Mouse (Mus musculus): ENCODE results near the gene Ppp1r13b. TPM values are rescaled to one million over a fixed set of nuclear protein-coding genes. Genes with fewer than 3 reads are reported as not detected.
"Not testable (repeated sequence)": the region's sequence is repeated elsewhere in the genome, so short reads cannot be mapped to it uniquely, and the experiment has no call there.

Ppp1r13b gene
- 10 to 100 TPM; 21.1 to 21.5 TPM for total RNA-seq (2021)
- long read RNA-seq, experiment 1, full-length matches to known transcripts = 13 of 33 reads
- long read RNA-seq, experiment 1, partial matches to known transcripts = 11 of 33 reads
- long read RNA-seq, experiment 1, other reads (novel, unspliced or antisense) = 9 of 33 reads
- long read RNA-seq, experiment 2, partial matches to known transcripts = 9 of 22 reads
- long read RNA-seq, experiment 2, other reads (novel, unspliced or antisense) = 13 of 22 reads

DNA sequence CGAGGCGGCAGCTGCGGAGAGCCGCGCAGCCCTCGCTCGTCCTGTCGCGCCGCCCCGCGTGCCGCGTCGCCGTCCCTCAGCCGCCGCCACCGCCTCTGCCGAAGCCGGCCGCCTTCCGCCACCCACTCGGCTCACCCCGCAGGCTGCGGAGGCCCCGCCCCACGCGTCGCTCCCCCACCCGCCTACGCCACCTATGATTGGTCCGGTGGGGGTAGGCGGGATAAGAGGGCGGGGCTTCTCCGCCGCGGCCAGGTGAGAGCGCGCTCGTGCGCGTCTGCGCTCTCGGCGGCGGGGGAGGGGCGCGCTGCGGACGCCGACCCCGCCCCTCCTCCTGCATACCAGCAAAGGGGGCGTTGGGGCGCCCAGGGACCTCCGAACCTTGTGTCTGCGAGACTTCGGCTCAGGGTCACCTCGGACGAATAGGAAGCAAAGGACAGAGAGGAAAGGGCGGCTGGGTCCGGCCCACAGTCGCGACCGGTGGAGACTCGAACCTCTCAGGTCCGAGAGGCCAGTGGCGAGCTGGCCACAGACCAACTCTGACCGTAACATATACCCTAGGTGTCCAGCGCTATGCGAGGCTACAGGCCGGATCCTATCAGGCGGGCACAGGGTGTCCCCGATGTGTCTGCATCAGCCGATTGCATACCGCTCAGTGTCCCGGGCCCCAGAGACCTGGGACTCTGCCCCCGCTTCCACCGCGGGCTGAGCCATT, at the start of gene Ppp1r13b:
Ppp1r13b (minus strand) TSS at position 141 of the 712 bp plus-strand sequence.
- intact Hi-C loops (cut with DNase I) = loop anchor here (2.0 kb wide), 2 partner anchors 29 to 37 kb away; no protein-coding TSS in a partner anchor
- DNase-seq = peak; percentile 92 to 93

DNA sequence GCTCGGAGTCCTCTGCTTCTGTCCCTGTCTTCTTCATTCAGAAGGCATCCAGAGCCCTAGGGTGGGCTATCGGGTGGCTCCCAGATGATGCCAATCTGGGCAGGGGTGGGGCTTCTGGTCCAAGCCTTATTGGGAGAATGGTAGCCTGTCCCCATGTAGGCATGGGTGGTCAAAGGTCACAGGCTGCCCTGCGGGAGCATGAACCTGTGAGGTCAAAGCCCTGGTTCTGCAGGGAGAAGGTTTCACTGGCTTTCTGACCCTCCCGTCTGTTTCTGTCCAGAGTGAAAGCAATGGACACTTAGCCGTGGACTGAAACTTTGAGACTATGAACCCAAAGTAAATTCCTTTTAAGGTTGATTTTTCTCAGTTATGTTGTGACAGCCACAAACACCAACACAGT, 48.3 kb upstream of the Ppp1r13b start:
- intact Hi-C loops (cut with DNase I) = loop anchor here (5.0 kb wide), 1 partner anchor 289 kb away; no protein-coding TSS in a partner anchor
- no peak for DNase-seq

DNA sequence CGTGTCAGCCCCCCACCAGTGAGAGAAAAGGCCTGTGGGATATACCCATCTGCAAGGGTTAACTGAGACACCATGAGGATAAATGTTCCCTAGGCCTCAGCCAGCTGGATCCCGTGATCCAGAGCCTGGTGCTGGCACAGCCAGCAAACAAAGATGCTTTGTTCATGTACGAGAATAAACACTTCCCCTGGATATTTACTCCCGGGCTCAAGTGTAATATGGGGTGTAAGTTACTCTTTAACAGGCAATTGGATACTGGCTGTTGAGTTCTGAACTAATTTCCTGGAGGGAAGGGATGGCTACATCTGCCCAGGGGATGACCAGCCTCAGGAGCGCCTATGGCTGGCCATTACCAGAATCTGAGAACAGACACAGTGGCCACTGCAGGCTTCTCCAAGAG, 43.8 kb upstream of the Ppp1r13b start:
- intact Hi-C loops (cut with DNase I) = no loop called here
- no peak for DNase-seq

DNA sequence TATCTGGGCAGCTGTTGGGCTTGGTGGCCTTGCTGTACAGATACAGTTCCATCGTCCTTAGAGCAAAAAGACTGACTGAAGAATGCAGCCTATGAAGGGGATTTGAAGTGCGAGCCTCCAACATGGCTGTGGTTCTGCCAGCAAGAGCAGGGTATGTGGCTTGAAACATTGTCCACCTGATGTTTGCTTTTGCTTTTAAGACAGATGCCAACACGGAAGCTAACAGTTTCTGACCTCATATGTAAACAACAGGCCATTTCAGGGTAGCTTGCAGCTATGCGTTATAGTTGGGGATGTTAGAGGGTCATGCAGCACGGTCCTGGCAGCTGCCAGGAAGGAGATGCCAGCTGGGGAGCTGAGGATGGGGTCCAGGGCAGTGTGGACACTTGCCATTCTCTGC, 42.6 kb upstream of the Ppp1r13b start:
- intact Hi-C loops (cut with DNase I) = no loop called here
- DNase-seq = no peak

DNA sequence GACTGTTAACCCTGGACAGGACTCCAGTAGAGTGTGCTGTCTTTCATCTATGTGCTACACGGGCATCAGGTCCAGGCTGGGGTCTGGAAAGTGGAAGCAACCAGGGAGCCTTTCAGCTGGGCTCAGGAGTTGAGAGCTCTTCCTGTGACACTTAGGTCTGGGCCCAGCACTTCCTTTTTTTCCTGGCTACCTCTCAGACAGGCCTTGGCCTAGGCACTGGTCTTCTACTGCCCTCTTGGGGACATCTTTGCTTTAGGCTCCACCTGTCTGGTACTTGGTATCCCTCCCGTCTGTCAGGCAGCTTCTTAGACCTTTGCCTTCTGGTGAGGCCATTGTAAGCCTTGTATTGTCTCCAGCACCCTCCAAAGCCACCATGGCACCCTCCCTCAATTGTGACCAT, 38.8 kb upstream of the Ppp1r13b start:
- peak; percentile 63 to 70 for DNase-seq
- intact Hi-C loops (cut with DNase I) = loop anchor here (1.0 to 5.0 kb wide), 3 partner anchors 68 to 224 kb away; no protein-coding TSS in a partner anchor

DNA sequence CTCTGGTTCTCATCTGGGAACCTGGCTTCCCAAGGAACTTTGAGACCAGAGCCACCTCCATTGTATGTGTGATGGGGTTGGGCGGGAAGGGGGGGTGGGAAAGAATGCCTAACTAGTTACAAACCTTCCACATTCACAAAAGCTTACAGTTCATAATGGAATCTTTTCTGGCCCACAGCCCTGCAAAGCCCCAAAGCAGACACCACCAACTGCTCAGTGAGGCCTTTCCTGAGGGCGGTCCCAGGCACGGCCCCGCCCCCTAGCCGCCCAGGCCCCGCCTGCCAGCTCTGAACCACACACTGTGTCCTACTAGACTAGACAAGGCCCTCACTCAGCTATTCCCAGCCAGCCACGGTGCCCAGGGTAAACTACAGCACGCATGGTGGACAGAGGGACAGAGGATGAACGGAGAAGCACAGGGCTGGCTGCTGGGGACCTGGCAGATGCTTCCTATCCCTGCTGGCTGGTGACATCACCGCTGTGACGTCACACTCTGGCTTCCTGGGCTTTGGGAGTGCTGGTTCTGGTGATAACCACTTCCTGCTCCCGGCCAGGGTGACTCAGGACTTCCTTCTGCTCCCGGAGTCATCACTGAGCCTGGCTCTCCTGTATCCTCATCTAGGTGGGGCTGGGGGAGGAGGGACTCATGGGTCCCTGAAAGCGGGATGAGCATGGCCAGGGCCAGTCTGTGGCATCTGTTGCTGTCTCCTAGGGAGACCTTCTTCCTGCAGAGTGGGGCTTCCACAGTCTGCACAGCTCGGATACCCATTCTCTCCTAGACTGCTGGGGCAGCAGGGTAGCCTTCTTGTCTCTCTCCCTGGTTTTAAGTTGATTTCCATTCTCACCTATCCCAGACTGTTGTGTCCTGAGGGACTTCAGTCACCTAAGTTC, 38.1 kb upstream of the Ppp1r13b start:
- DNase-seq = not testable (repeated sequence)
- intact Hi-C loops (cut with DNase I) = loop anchor here (1.0 to 5.0 kb wide), 4 partner anchors 37 to 224 kb away; partner anchors contain the start of gene Ppp1r13b

DNA sequence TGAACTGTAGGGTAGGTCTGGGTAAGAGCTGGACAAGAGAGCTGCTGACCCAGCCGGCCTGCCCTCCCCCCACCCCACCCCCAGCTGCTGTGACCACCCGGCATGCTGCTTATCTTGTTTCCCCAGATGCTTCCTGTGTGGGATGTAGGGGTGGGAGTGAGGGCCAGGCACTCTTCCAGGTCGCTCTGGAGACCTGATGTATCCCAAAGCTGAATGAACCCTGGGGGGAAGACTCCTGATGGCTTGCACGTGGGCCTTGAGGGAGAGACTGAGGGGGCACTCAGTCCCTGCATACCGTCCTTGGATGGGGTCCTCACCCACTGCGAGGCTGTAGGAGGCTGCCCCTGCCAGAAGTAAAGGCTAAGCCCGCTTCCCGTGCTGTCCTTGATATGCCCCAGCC, 37.2 kb upstream of the Ppp1r13b start:
- intact Hi-C loops (cut with DNase I) = loop anchor here (2.0 to 5.0 kb wide), 3 partner anchors 36 to 223 kb away; partner anchors contain the start of gene Ppp1r13b
- DNase-seq = peak; percentile 72 to 76

DNA sequence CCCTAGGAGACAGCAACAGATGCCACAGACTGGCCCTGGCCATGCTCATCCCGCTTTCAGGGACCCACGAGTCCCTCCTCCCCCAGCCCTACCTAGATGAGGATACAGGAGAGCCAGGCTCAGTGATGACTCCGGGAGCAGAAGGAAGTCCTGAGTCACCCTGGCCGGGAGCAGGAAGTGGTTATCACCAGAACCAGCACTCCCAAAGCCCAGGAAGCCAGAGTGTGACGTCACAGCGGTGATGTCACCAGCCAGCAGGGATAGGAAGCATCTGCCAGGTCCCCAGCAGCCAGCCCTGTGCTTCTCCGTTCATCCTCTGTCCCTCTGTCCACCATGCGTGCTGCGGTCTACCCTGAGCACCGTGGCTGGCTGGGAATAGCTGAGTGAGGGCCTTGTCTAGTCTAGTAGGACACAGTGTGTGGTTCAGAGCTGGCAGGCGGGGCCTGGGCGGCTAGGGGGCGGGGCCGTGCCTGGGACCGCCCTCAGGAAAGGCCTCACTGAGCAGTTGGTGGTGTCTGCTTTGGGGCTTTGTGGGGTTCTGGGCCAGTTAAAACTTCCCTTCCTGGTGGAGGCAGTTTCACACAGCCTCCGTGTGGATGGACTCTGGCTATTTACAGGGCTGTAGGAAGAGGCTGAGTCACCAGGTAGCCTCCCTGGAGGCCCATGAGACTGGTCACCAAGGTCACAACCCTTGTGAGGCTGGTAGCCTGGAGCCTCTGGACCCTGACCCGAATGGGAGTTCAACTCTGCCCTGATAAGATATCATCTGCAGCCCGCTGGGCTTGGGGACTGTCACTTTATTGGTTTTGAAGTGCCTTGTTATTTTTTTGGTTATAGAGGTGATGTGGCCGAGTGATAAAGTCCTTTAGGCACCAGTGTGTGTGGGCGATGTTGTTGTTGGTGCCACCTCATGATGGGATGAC, 36.4 kb upstream of the Ppp1r13b start:
- not testable (repeated sequence) for DNase-seq
- intact Hi-C loops (cut with DNase I) = loop anchor here (2.0 kb wide), 1 partner anchor 36 kb away; the partner anchor contains the start of gene Ppp1r13b

DNA sequence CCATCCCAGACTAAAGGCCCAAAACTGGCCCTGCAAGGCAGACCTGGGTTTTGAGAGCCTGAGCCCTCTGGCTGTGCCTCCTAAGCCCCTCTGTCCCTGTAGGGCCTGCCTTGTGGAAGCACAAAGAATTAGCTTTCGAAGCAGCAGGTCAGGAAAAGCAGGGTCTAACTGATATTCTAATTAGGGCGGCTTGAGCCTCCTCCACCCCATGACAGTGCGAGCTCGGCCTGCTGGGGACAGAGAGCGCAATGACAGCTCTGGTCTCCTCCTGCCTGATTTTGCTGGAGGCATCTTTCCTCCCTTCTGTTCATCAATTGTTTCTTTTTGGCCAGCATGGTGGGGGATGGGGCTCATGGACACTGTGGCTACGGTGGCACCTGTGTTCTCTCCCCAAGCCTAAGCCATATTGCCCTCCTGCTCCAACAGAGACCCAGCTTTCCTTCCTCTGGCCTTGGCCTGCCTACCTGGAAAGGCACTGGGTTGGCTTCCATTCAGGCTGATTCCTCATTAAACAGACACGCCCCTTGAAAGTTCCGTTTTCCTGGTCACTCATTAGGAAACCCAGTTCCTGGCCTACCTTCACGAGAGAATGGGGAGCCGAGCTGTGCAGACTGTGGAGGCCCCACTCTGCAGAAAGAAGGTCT, 35.6 kb upstream of the Ppp1r13b start:
- intact Hi-C loops (cut with DNase I) = loop anchor here (2.0 kb wide), 1 partner anchor 35 kb away; the partner anchor contains the start of gene Ppp1r13b
- no peak for DNase-seq

DNA sequence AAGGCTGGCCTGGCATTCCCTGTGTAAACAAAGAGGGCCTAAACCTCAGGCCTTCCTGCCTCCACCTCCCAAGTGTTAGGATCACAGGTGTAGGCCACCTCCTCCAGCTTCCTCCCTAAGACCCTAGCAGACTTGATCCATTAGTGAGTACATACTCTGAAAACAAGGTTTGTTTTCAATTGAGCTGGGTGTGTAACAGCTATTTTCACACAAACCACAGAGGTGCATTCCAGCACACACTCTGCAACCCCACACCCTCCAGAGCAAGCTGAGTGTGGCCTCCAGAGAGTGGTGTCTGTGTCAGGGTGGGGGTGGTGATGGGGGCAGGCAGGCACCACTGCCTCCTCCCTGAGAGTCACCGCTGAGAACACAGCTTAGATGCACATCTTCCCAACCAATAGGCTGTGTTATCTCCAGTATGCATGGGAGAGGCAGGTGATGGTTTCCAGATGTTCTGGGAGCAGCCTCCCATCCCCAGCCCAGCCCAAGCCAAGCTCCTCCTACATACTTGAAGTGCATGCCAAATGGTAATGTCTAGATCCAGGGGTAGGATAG, 30.8 kb upstream of the Ppp1r13b start:
- intact Hi-C loops (cut with DNase I) = no loop called here
- no peak for DNase-seq

DNA sequence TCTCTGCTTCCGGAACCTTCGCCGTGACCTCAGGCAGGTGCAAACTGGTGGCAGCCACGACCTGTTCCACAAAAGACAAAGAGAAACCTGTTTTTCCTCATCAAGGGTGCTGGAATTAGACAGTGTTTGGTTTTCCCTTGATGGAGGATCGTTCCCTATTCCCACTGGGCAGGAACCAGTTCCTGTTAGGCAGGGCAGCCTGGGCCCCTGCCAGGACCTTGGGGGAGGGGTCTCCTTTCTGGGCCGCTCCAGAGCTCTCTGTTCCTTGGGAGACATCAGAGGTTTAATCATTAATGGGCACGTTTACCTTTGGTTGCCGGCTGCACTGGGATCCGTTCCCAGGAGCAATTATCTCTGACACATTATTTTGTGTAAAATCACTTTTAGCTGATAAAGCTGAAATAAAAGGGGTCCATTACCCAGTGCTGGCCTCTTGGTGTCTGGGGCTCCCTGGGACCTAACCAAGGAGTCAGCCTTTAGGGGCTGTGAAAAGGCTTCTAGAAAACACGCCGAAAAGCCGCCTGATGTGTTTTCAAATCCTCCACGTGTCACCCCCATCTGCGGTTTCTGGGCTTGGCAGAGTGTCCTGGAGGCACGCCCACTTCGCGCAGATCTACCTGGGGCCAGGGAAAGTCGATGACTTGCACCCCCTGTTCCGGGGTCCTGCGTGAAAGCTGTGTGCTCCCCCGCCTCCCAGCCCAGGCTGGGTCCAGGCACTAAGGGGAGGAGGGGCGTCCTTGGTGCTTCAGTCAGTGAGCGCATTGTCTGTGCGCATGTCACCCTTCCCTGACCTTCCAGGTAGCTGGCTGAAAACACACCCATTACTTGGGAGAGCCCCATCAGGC, 29.0 kb upstream of the Ppp1r13b start:
- DNase-seq = peak; percentile 61 to 71
- intact Hi-C loops (cut with DNase I) = no loop called here

DNA sequence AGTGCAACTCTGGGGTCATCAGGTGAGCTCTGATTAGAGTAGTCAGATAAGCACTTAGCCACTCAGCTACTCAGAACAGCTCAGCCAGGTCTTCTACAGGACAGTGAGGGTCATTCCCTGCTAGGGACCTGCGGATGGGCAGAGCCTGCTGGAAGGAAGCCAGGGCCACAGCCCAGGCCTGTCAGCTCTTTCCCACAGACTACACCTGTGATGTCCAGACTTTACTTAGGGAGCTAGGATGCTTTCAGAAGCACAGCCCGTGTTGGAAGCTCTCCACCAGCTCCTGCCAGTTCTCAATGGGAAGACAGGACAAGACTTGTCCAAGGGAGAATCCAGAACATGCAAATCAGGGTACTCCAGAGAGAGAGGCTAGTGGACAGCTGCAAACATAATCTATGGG, 26.1 kb upstream of the Ppp1r13b start:
- no peak for DNase-seq

DNA sequence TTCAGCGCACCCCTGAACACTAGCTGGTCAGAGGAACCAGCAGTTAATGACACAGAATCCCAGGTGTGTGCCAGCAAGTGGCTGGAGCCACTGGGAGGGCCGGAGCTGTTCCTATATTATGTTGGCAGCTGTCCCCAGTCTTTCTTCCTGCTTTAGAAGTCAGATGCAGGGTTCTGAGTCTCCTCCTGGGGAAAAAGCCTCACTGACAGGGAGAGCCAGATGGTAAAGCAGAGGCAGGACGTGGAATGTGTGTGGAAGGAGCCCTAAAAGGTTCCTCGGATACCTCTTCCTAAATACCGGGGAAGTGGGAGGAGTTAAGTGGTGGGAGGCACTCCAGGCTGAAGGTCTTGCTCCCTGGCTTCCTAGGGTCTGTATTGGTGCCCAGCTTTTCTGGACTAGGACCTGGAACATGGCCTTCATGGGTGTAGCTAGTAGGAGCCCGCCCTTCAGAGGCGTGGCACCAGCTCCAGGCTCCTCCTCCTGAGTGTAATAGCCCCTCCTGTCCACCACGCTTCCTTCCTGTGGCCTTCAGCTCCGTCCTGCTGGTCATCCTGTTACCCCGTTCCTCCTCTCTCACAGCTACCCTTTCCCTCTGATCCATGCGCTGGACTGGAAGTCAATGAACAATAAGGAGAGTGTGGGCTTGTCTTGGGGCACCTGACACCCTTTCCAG, 25.3 kb upstream of the Ppp1r13b start:
- intact Hi-C loops (cut with DNase I) = no loop called here
- peak in 1 of 2 experiments; percentile 56 for DNase-seq

More for the DNA sequence above, 26.1 kb upstream of the Ppp1r13b start:
- intact Hi-C loops (cut with DNase I) = no loop called here

DNA sequence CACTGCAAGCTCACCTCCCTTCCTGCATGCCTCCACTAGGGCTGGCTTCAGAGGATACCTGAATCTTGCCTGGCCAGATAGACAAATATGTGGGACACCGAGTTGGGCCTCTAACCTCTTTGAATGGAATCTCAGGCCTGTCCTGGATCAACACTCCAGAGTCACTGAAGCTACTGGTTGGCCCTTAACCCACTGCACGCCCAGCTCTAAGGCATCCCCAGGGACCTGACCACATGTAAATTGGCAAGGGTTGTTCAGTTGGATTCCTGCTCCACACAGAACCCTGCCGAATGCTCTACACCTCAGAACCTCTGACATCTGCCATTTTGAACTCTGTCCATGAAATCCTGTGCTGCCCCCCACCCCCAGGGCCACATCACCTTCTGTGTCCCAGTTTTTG, 24.6 kb upstream of the Ppp1r13b start:
- intact Hi-C loops (cut with DNase I) = no loop called here
- DNase-seq = no peak

DNA sequence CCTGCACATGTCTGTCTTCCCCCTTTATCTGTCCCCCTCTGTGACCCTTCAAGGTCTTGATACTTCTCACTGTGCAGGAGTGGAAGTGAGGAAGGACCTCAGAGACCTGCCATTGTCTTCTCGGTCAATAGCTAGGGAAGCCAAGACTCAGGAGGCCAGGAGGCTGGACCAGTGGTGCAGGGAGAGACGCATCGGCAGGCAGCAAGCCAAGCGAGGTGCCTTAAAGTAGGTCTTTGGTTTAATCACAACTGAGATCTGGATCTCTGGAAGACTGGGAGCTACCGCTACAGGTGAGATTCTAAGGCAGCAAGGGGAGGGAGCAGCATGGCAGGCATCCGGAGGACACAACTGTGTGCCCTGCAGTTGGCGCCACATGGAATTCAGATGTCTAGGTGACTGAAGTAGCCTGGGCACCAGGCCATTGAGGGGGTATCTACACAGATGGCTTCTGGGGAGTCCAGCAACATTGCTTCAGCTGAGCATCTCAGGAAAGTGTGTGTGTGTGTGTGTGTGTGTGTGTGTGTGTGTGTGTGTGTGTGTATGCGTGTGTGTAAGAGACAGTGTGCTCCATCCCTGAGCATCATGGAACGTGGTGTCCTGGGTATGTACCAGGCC, 23.6 kb upstream of the Ppp1r13b start:
- intact Hi-C loops (cut with DNase I) = no loop called here
- no peak for DNase-seq

DNA sequence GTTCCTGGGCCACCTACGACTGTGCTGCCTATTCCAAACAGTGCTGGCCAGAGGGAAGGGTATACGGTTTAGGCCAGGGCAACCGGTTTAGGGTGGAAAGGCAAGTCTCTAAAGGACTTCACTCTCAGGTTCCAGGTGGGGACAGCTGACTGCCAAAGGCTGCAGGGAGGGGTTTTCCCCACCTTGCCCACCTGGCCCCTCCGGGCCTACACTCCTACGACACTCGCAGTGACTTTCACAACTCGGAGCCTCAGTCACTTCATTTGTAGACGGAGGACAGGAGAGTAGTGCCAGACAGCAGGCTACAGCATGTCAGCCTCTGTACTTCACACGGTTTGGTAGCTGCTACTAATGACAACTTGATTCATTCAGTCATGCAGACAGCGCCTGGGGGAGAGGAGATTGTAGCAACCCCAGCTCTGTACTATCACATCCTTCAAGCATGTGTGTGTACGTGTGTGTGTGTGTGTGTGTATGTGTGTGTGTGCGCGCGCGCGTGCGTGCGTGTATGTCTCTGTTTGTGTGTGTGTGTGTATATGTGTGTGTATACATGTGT, 20.6 kb upstream of the Ppp1r13b start:
- intact Hi-C loops (cut with DNase I) = no loop called here

More for the DNA sequence above, 20.6 kb upstream of the Ppp1r13b start:
- no peak for DNase-seq

All from heart, postnatal 14 days (tissue).